Mouse (Mus musculus) kidney, postnatal 14 days (tissue): Measurements from ENCODE around the gene Ak4.
"Not testable (repeated sequence)": the region's sequence is repeated elsewhere in the genome, so short reads cannot be mapped to it uniquely, and the experiment has no call there.

Source experiments
- DNase-seq: peaks from one replicate; pipeline ENCODE4 v3.0.0; 2022; ENCODE audit warnings: mixed read lengths

Gene Ak4

GRCm38 (mm10) chr4:101424495-101424894, 5.4 kb downstream of the Ak4 start:
- DNase-seq: peak; percentile 54

GRCm38 (mm10) chr4:101425119-101425518, 6.0 kb downstream of the Ak4 start:
- no peak for DNase-seq

GRCm38 (mm10) chr4:101425666-101426065, 6.6 kb downstream of the Ak4 start:
- no peak for DNase-seq

- no peak for DNase-seq
Measured at GRCm38 (mm10) chr4:101426566-101426965, 7.5 kb downstream of the Ak4 start.

GRCm38 (mm10) chr4:101427886-101428680, 9.0 kb downstream of the Ak4 start:
- peak; percentile 70 for DNase-seq

GRCm38 (mm10) chr4:101429073-101429472, 10.0 kb downstream of the Ak4 start:
- no peak for DNase-seq

- DNase-seq: peak; percentile 43
Measured at GRCm38 (mm10) chr4:101430000-101430399, 10.9 kb downstream of the Ak4 start.

GRCm38 (mm10) chr4:101436761-101437512, 17.9 kb downstream of the Ak4 start:
- no peak for DNase-seq

GRCm38 (mm10) chr4:101438271-101438670, 19.2 kb downstream of the Ak4 start:
- no peak for DNase-seq

GRCm38 (mm10) chr4:101439738-101440389, 20.8 kb downstream of the Ak4 start:
- peak; percentile 57 for DNase-seq

GRCm38 (mm10) chr4:101442791-101443190, 23.7 kb downstream of the Ak4 start:
- no peak for DNase-seq

GRCm38 (mm10) chr4:101443419-101443991, 24.4 kb downstream of the Ak4 start:
- DNase-seq: no peak

- no peak for DNase-seq
Measured at GRCm38 (mm10) chr4:101445660-101446059, 26.6 kb downstream of the Ak4 start.

- DNase-seq: not testable (repeated sequence)
Measured at GRCm38 (mm10) chr4:101446606-101447005, 27.5 kb downstream of the Ak4 start.

GRCm38 (mm10) chr4:101448701-101449100, 29.6 kb downstream of the Ak4 start:
- no peak for DNase-seq

GRCm38 (mm10) chr4:101449344-101449743, 30.3 kb downstream of the Ak4 start:
- DNase-seq: no peak

GRCm38 (mm10) chr4:101450150-101450780, 31.2 kb downstream of the Ak4 start:
- DNase-seq: no peak

- no peak for DNase-seq
Measured at GRCm38 (mm10) chr4:101451089-101451488, 32.0 kb downstream of the Ak4 start.

- no peak for DNase-seq
Measured at GRCm38 (mm10) chr4:101452829-101453228, 33.8 kb downstream of the Ak4 start.

- DNase-seq: no peak
Measured at GRCm38 (mm10) chr4:101457176-101457575, 38.1 kb downstream of the Ak4 start.

GRCm38 (mm10) chr4:101458341-101458740, 39.3 kb downstream of the Ak4 start:
- peak; percentile 60 for DNase-seq

- no peak for DNase-seq
Measured at GRCm38 (mm10) chr4:101459358-101459757, 40.3 kb downstream of the Ak4 start.

- DNase-seq: no peak
Measured at GRCm38 (mm10) chr4:101460114-101460513, 41.0 kb downstream of the Ak4 start.
